Mouse (Mus musculus) adrenal gland, postnatal 36 days (tissue): ENCODE results near the gene Spag6l. TPM values are rescaled to one million over a fixed set of nuclear protein-coding genes. Genes with fewer than 3 reads are reported as not detected.
"Not testable (repeated sequence)": the region's sequence is repeated elsewhere in the genome, so short reads cannot be mapped to it uniquely, and the experiment has no call there.

Source experiments
- DNase-seq, 2 experiments: peaks; one replicate each; pipeline ENCODE4 v3.0.0; 2021; ENCODE audit warnings: mixed read lengths in 1 of 2
- long read RNA-seq, 2 experiments: library from polyadenylated mRNA; stranded (forward); transcript quantifications; one replicate each; pipeline ENCODE4 v2.0.0; 2021; ENCODE audit warnings: borderline sequencing depth in 2 of 2
- total RNA-seq, 2 experiments: library from RNA; stranded (reverse); gene quantifications; 2 replicates each; pipeline ENCODE4 v1.2.3; 2021

The Spag6l gene
- under 1 TPM; 0.10 to 0.30 TPM for total RNA-seq
- long read RNA-seq, experiment 1, partial matches to known transcripts: 0 of 1 reads
- long read RNA-seq, experiment 1, other reads (novel, unspliced or antisense): 1 of 1 reads
- long read RNA-seq, experiment 2: 0 reads

DNA sequence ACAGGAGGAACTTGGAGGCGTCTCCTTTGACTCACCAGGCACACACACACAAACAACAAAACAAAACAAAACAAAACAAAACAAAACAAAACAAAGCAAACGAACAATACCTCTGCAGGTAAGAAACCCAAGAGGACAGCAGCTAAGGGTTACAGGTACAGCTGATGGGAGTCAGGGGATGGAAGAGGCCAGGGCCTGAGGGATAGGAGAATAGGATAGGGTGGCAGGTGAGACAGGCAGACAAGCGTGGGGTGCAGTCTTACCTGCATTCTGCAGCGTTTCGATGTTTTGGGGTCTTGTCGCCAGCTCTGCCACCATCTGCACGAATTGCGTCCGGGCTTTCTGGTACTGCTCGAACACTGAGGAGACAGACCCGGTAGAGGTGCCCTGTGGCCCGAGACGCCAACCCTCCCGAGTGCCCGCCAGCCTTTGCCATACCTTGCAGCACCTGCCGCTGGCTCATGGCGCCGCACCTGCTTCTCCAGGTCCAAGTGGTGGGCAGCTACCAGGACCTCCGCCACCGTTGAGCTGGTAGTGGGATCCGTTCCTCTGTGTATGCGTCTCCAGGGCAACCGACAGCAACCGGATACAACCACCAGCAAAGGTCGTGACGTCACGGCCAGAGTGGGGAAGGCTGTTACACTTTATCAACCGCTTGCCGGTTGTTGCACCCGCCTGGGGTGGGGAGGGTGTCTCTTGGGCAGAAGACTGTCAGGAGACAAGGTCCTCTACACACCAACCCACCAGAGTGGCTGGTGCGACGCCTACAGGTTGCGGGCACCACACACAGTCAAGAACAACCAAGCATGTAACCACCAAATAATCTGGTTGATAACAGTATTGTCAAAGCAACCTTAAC is at the start of gene Spag6l:
TSS of gene Spag6l (minus strand) at position 700 of the 859 bp plus-strand sequence.
- peak; percentile 48 to 52 for DNase-seq

DNA sequence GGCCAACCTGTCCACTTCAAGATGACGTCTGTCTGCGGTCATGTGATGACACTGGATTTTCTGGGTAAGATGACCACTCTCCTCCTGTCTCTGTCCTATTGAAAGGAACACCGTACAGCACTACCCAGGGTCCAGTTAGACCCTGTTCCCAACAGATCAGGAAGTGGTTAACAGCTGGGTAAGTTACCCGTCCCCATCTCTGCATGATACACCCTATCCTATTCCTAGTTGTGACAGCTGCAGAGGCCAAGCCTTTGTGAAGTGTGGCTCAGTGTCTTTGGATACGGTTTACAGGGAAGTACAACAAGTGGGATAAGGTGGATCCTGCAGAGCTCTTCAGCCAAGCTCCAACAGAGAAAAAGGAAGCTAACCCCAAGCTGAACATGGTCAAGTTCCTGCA is 49.8 kb upstream of the Spag6l start:
- DNase-seq: no peak

DNA sequence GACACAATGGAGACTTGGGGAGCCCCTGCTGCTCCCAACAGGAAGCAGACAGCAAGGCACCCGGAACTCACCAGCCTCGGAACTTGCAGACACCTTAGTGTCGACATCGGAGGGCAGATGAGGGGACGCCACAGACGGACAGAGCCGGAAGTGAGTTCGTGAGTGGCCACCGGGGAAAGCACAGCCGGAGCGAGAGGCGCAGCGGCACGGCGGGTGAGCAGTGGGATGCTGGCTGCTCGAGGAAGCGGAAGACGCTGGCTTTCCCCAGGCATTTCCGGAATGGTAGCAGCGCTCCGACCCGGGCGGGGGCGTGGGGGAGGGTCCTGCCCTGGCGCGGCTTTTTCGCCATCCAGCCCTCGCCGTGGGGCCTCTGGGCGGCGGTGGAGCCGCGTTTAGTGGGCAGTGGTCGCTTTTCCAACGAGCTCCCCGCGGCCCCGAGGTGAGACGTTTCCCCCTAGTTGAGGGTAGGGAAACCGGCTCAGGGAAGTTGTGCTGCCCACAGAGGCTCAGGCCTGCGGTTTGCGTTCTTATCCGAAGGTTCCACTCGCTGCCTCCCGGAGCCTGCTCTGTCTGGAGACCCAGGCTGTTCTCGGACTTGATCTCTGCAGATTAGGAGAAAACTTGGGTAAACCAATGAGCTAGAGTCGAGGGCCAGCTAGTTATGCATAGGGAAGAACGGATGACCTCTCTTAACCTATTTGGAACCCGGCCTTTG is 41.5 kb upstream of the Spag6l start, which contains the start of the genes Top3b and Vpreb1:
TSS of gene Top3b (plus strand) at position 120 of the 715 bp plus-strand sequence.
TSS of gene Vpreb1 (minus strand) at position 227 of the 715 bp plus-strand sequence.
- peak; percentile 90 for DNase-seq

DNA sequence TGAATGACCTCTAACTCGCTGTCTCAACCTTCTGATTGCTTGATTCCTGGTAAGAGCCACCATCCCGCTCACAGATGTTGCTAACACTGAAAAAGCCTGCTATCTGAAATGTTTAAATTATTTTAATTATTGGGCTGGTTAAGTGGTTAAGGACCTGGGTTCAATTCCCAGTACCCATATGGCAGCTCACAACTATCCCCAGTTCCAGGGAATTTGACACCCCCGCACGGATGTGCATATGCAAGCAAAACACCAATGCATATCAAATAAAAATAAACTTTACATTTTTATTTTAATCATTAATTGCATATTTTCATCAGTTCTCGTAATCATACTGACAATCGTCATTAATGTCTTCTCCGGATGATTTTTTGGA is 41.0 kb upstream of the Spag6l start:
- peak in 1 of 2 experiments; percentile 6 for DNase-seq

DNA sequence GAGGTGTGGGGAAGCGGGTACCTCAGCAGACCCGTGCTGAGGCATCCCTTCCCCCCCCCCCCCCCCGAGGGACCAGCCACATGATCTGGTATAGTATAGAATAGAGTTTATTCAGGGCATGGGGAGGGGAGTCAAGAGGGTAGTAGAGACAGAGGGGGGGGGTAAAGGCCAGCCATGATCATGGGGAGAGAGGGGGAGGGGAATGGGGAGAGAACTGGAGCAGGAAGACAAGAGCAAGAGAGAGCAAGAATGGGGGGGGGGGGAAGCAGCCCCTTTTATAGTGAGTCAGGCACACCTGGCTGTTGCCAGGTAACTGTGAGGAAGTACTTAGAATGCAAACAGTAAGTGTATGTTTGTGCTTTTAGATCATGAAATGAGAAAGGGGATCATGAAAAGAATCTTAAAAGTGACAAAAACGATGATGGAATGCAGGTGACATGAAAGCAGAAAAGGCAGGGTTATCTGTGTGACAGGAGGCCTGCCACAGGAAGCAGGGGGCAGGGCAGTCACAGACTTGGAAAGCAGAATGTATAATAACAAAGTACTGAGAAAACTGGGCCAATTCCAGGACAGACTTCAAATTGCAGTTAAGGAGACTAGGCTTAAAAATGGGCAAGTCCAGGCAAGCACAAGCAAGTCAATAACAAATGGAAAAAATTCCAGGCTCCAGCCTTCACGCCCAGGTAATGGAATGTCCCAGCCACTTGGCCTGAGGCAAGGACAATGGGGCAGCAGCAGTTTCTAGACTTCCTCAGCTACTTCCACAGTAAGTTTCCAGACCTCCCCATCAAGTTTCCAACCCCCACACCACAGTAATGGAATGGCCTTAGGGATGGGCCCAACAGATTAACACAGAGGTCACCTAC is 36.7 kb upstream of the Spag6l start:
- no peak for DNase-seq

DNA sequence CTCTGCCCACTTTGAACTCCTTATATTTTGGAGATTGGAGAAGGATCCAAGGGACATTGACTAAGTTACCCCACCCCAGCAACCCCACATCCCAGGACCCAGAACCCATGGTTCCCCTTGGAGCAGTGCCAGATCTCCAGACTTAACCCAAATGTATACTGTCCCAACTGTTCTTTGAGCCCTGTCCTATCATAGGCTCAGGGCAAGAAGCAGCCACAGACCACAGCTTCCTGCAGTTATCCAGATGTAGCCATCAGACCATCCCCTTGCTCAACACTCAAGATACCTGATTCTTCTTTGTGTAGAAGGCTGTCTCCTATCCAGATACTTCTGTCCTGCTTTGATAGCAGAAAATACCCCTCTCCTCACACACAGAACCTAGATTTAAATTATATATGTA is 36.0 kb upstream of the Spag6l start:
- no peak for DNase-seq

DNA sequence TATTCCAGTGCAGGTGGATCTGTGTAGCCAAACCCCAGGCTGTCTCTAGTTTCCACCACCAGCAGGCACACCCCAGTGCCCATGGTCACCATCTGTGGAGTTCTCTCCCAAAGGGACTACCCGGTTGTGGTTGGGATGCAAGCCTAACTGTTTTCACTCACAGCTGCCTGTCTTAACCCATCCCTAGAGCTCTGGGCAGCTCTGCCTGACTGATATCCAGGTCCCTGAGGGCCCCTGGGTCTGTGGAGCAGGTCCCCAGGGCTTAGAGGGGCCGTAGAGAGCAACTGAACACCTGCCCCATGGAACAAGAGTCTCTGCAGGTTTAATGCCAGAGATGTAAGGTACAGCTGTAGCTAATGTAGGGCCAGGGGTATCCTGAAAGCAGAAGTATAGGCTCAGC is 34.7 kb upstream of the Spag6l start, which contains the start of gene Igll1:
TSS of gene Igll1 (minus strand) at position 8 of the 400 bp plus-strand sequence.
- DNase-seq: no peak

DNA sequence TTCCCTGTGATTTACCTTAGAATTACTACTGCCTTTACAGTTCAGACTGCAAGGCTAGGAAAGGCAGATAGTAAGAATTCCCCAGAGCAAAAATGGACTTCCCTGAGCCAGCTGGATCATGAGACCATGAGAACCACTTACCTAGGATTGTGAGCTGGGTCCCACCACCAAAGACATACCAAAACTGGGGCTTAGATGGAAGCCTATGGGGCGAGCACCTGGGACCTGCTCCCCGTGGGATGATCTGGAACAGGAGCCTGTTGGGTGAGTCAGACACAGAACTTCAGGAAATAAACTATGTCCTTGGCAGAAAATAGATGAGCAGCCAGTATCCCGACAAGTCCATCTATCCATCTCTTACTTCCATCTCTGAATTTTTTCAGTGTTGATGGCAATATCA is 33.0 kb upstream of the Spag6l start:
- no peak for DNase-seq

DNA sequence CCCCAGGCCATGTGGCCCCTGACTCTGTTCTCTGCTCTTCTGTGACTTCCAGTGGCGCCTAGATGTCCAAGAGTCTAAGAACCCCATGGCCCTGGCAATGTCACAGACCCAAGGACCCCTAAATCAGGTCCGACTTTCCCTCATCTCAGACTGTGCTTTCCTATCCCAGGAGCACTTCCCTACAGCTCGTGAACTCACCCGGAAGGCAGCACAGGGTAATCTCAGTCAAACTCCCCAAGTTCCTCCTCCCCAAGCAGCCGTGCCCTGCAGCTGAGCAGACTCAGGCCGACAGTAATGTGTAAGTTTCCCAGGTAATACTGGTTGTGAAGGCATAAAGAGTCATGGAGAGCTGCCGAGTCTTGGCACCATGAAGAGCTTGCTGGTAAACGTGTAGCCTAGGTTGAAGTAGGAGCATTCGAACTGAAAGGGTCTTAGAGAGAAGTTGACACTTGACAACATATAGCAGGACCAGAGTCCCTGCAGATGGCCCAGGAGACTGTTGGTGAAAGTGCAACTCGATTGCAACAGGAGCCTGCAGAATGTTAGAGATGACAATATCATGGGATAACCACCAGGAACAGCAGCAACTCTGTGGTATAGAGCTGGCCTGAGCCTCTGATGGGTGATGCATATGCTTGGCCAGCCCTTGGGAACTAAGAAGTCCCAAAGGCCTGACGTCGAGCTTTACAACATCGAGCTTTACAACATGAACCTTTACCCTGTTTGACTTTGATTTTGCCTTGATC is 27.6 kb upstream of the Spag6l start:
- no peak for DNase-seq

DNA sequence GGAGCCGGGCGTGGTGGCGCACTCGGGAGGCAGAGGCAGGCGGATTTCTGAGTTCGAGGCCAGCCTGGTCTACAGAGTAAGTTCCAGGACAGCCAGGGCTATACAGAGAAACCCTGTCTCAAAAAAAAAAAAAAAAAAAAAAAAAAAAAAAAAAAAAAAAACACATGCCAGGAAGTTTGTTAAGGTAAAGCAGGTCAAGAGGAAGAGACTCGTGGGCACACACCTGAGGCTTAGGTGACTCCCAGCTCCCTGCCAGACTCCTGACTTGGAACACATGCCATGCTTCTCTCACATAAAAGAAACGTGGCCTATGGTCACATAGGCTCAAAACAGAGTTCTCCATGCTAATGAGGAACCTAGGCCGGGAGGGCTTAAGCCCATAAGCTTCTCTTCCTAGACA is 26.8 kb upstream of the Spag6l start:
- not testable (repeated sequence) for DNase-seq

DNA sequence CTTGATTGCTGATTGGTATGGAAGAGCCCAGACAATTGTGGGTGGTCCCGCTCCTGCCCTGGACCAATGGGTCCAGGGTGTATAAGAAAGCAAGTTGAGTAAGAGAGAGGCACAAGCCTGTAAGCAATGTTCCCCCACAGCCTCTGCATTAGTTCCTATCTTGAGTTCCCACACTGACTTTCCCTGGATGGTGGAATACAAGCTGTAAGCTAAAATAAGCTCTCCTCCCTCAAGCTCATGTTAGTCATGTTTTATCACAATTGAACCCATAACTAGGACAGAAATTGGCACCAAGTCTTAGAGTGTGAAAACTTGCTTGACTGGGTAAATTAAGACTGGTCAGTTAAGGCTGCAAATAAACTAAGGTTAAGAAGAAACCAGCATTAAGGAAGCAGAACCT is 26.3 kb upstream of the Spag6l start:
- DNase-seq: no peak

DNA sequence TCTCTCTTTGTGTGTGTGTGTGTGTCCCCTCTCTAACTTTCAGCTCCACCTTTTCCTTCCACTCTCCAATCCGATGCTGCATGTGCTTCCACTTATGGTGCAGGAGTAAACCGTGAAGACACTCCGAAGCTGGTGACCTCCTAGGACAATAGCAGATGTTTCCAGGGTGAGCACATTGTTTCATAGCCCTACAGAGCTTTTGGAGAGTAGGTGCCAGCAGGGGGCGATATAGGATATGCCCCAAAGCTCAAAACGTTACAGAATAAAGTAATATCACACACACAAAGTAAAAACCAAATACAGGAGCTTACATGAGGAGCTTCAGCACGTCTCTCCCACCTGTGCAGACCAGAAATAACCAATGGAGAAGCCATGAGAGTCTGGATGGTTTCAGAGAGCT is 25.6 kb upstream of the Spag6l start:
- DNase-seq: peak; percentile 72 to 78

DNA sequence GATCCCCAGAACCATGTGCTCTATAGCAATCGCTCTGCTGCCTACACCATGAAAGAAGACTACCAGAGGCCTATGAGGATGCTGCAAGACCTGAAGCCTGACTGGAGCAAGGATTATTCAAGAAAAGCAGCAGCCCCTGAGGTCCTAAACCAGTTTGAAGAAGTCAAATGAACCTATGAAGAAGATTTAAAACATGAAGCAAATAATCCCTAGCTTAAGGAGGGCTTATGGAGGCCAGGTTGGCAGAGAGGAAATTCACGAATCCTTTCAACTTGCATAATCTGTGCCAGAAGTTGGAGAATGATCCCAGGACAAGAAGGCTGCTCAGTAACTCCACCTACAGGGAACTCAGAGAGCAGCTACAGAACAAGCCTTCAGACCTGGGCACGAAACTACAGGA is 23.2 kb upstream of the Spag6l start:
- no peak for DNase-seq

DNA sequence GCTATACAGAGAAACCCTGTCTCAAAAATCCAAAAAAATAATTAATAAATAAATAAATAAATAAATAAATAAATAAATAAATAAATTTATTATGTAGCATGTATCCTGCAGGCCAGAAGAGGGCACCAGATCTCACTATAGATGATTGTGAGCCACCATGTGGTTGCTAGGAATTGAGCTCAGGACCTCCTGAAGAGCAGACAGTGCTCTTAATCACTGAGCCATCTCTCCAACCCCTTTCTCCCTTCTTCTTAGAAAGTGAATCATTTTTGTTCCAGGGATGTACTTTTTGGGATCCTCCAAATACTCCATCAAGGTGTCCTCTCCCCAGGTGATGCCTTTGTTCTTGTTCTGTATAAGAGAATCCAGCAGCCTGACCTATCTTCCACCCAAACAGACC is 19.9 kb upstream of the Spag6l start:
- no peak for DNase-seq

DNA sequence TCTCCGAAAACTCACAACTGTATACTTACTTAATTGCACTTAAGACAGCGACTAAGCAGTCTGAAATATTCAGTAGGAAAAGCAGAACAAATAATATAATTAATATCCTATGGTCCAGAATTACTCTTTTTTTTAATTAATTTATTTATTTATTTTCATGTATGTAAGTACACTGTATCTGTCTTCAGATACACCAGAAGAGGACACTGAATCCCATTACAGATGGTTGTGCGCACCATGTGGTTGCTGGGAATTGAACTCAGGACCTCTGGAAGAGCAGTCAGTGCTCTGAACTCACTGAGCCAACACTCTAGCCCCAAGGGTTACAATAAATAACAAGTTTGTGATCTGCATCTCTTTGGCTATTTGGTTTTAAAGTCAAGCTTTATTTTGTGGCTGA is 415 bp upstream of the Spag6l start:
- DNase-seq: no peak

DNA sequence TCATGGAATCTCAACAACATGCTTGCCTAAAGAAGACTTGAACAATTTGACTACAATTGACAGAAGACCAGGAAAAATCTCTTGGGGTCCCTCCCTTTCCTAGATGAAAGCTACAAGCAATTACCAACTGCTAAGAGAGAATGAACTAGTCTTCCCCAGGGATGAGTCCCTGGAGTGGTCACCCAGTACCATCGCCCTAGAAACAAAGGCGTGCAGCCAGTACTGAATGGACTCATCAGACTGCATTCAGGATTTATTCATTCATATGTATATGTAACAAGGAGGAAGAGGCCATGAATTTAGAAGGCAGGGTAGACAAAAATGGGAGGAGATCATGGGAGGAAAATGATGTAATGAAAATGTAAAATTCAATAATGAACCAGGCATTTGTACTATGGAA is 3.0 kb downstream of the Spag6l start:
- DNase-seq: no peak

DNA sequence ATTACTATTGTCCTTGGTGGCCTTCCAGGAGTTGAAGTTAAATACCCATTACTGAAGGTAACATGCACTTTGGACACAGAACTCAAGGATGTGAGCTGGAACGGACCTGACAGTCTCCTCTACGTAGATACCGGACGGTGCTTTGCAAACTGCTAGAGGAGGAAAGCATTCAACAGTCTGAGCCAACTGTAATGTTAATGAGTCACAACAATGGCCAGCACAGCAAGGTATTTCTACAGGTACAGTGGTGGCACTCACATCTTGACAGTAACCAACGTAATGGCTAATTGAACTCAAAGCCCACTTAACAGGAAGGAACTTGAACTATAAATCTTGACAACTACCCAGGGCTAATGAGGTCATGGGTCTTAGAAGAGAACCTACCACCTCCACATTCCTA is 3.8 kb downstream of the Spag6l start:
- DNase-seq: no peak

DNA sequence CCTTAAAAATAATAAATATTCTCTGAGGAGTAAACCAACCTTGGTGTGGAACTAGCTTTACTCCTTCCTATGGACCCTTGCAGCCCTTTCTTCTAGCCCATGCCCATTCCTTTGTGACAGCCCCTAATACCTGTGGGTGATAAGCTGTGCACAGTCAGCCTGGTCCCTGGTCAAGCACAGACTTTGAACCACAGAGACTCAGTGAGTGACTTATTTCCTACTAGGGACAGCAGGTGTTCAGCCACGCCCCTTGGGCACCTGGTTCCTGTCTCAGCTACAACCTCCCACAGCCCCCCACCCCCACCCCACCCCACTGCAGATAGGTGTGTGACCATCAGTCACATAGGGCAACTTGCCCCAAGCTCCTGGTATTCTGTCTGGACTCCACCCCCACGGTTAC is 22.9 kb downstream of the Spag6l start:
- no peak for DNase-seq
